Mouse (Mus musculus): ENCODE data around the gene Cd2ap. TPM values are rescaled to one million over a fixed set of nuclear protein-coding genes. Genes with fewer than 3 reads are reported as not detected.

The Cd2ap gene
- polyA plus RNA-seq (2014; fragmentation: Nextera tagmentation; extraction: Ambion mirVana) = 10.7 and 12.9 TPM in 2 replicates

GRCm38 (mm10) chr17:42876001-42876903, at the start of gene Cd2ap:
TSS of gene Cd2ap (minus strand) at chr17:42876665.
- peak; percentile 99 for DNase-seq (ENCODE audit: low spot score, missing footprints)
- Histone ChIP-seq H3K27ac (ENCODE audit: low read depth, low read length) (peak within 1 kb of the TSS; percentile 86), H3K27me3 (ENCODE audit: control insufficient read depth, insufficient read depth, low read length) (no peaks in the 10 kb centered on the region), H3K4me1 (ENCODE audit: control insufficient read depth, insufficient read depth, low read length) (peaks cover 3% of the 10 kb centered on the region; the same call in 1 of the 2 replicates), H3K9ac (ENCODE audit: low read length) (peak within 1 kb of the TSS; percentile 83), H3K9me3 (ENCODE audit: control insufficient read depth, low read length) (no peaks in the 10 kb centered on the region), H3K36me3 (ENCODE audit: control insufficient read depth, insufficient read depth, low read length) (no peaks in the 10 kb centered on the region), H3K4me3 (ENCODE audit: low read depth, low read length) (peak within 1 kb of the TSS; percentile 77), H3K4me2 (peak within 1 kb of the TSS; percentile 86)
- peak; percentile 97 for ATAC-seq (ENCODE audit: low FRiP score)
- WGBS = under 1% methylated on average over 78 of the region's 94 CpGs

- H3K4me1 ChIP-seq (ENCODE audit: control insufficient read depth, insufficient read depth, low read length) = no peaks in the 10 kb centered on the region
- no peak overlapping the region for H3K4me2 ChIP-seq
- no peaks in the 10 kb centered on the region for H3K9me3 ChIP-seq (ENCODE audit: control insufficient read depth, low read length)
- H3K27me3 ChIP-seq (ENCODE audit: control insufficient read depth, insufficient read depth, low read length) = no peaks in the 10 kb centered on the region
- no peak overlapping the region for H3K27ac ChIP-seq (ENCODE audit: low read depth, low read length)
- no peak for ATAC-seq (ENCODE audit: low FRiP score)
- no peak overlapping the region for H3K4me3 ChIP-seq (ENCODE audit: low read depth, low read length)
- DNase-seq (ENCODE audit: low spot score, missing footprints) = no peak
- H3K36me3 ChIP-seq (ENCODE audit: control insufficient read depth, insufficient read depth, low read length) = no peaks in the 10 kb centered on the region
- no peak overlapping the region for H3K9ac ChIP-seq (ENCODE audit: low read length)
- WGBS = 88% methylated on average over 5 of the region's 5 CpGs
Observed at GRCm38 (mm10) chr17:42924731-42925130, 48.3 kb upstream of the Cd2ap start.

- no peak for DNase-seq (ENCODE audit: low spot score, missing footprints)
- H3K27ac ChIP-seq (ENCODE audit: low read depth, low read length) = no peak overlapping the region
- H3K9me3 ChIP-seq (ENCODE audit: control insufficient read depth, low read length) = no peaks in the 10 kb centered on the region
- H3K9ac ChIP-seq (ENCODE audit: low read length) = no peak overlapping the region
- no peaks in the 10 kb centered on the region for H3K36me3 ChIP-seq (ENCODE audit: control insufficient read depth, insufficient read depth, low read length)
- WGBS = 92% methylated on average over 9 of the region's 9 CpGs
- no peaks in the 10 kb centered on the region for H3K27me3 ChIP-seq (ENCODE audit: control insufficient read depth, insufficient read depth, low read length)
- no peak overlapping the region for H3K4me2 ChIP-seq
- no peak overlapping the region for H3K4me3 ChIP-seq (ENCODE audit: low read depth, low read length)
- no peaks in the 10 kb centered on the region for H3K4me1 ChIP-seq (ENCODE audit: control insufficient read depth, insufficient read depth, low read length)
- no peak for ATAC-seq (ENCODE audit: low FRiP score)
Observed at GRCm38 (mm10) chr17:42918810-42919209, 42.3 kb upstream of the Cd2ap start.

GRCm38 (mm10) chr17:42914726-42915125, 38.3 kb upstream of the Cd2ap start:
- Histone ChIP-seq H3K9ac (ENCODE audit: low read length) (no peak overlapping the region), H3K4me3 (ENCODE audit: low read depth, low read length) (no peak overlapping the region), H3K36me3 (ENCODE audit: control insufficient read depth, insufficient read depth, low read length) (no peaks in the 10 kb centered on the region), H3K4me1 (ENCODE audit: control insufficient read depth, insufficient read depth, low read length) (no peaks in the 10 kb centered on the region), H3K9me3 (ENCODE audit: control insufficient read depth, low read length) (no peaks in the 10 kb centered on the region), H3K4me2 (no peak overlapping the region), H3K27me3 (ENCODE audit: control insufficient read depth, insufficient read depth, low read length) (no peaks in the 10 kb centered on the region), H3K27ac (ENCODE audit: low read depth, low read length) (no peak overlapping the region)
- no peak for DNase-seq (ENCODE audit: low spot score, missing footprints)
- no peak for ATAC-seq (ENCODE audit: low FRiP score)
- WGBS = 92% methylated on average over 7 of the region's 7 CpGs

- Histone ChIP-seq H3K9me3 (ENCODE audit: control insufficient read depth, low read length) (no peaks in the 10 kb centered on the region), H3K27me3 (ENCODE audit: control insufficient read depth, insufficient read depth, low read length) (no peaks in the 10 kb centered on the region), H3K4me3 (ENCODE audit: low read depth, low read length) (no peak overlapping the region), H3K4me1 (ENCODE audit: control insufficient read depth, insufficient read depth, low read length) (no peaks in the 10 kb centered on the region), H3K36me3 (ENCODE audit: control insufficient read depth, insufficient read depth, low read length) (no peaks in the 10 kb centered on the region), H3K27ac (ENCODE audit: low read depth, low read length) (no peak overlapping the region), H3K9ac (ENCODE audit: low read length) (no peak overlapping the region), H3K4me2 (no peak overlapping the region)
- no peak for ATAC-seq (ENCODE audit: low FRiP score)
- DNase-seq (ENCODE audit: low spot score, missing footprints) = no peak
- 82% methylated on average over 6 of the region's 6 CpGs for WGBS
Observed at GRCm38 (mm10) chr17:42912193-42912592, 35.7 kb upstream of the Cd2ap start.

- ATAC-seq (ENCODE audit: low FRiP score) = no peak
Observed at GRCm38 (mm10) chr17:42910476-42910875, 34.0 kb upstream of the Cd2ap start.

GRCm38 (mm10) chr17:42909376-42909775, 32.9 kb upstream of the Cd2ap start:
- H3K9ac ChIP-seq (ENCODE audit: low read length) = no peak overlapping the region
- no peak for ATAC-seq (ENCODE audit: low FRiP score)

More at GRCm38 (mm10) chr17:42910476-42910875, 34.0 kb upstream of the Cd2ap start:
- Histone ChIP-seq H3K27ac (ENCODE audit: low read depth, low read length) (no peak overlapping the region), H3K9ac (ENCODE audit: low read length) (no peak overlapping the region), H3K9me3 (ENCODE audit: control insufficient read depth, low read length) (no peaks in the 10 kb centered on the region), H3K4me2 (no peak overlapping the region), H3K4me3 (ENCODE audit: low read depth, low read length) (no peak overlapping the region), H3K4me1 (ENCODE audit: control insufficient read depth, insufficient read depth, low read length) (no peaks in the 10 kb centered on the region), H3K27me3 (ENCODE audit: control insufficient read depth, insufficient read depth, low read length) (no peaks in the 10 kb centered on the region), H3K36me3 (ENCODE audit: control insufficient read depth, insufficient read depth, low read length) (no peaks in the 10 kb centered on the region)
- DNase-seq (ENCODE audit: low spot score, missing footprints) = no peak
- WGBS = 82% methylated on average over 3 of the region's 3 CpGs

GRCm38 (mm10) chr17:42908744-42909370, 32.4 kb upstream of the Cd2ap start:
- H3K4me3 ChIP-seq (ENCODE audit: low read depth, low read length) = no peak overlapping the region
- WGBS = 73% methylated on average over 9 of the region's 9 CpGs
- no peaks in the 10 kb centered on the region for H3K4me1 ChIP-seq (ENCODE audit: control insufficient read depth, insufficient read depth, low read length)
- H3K4me2 ChIP-seq = no peak overlapping the region
- no peaks in the 10 kb centered on the region for H3K9me3 ChIP-seq (ENCODE audit: control insufficient read depth, low read length)
- H3K36me3 ChIP-seq (ENCODE audit: control insufficient read depth, insufficient read depth, low read length) = no peaks in the 10 kb centered on the region
- DNase-seq (ENCODE audit: low spot score, missing footprints) (no peak), ATAC-seq (ENCODE audit: low FRiP score) (no peak)
- H3K27me3 ChIP-seq (ENCODE audit: control insufficient read depth, insufficient read depth, low read length) = no peaks in the 10 kb centered on the region
- no peak overlapping the region for H3K27ac ChIP-seq (ENCODE audit: low read depth, low read length)
- no peak overlapping the region for H3K9ac ChIP-seq (ENCODE audit: low read length)

More at GRCm38 (mm10) chr17:42909376-42909775, 32.9 kb upstream of the Cd2ap start:
- no peak for DNase-seq (ENCODE audit: low spot score, missing footprints)
- H3K4me3 ChIP-seq (ENCODE audit: low read depth, low read length) = no peak overlapping the region
- no peaks in the 10 kb centered on the region for H3K27me3 ChIP-seq (ENCODE audit: control insufficient read depth, insufficient read depth, low read length)
- H3K27ac ChIP-seq (ENCODE audit: low read depth, low read length) = no peak overlapping the region
- no peaks in the 10 kb centered on the region for H3K36me3 ChIP-seq (ENCODE audit: control insufficient read depth, insufficient read depth, low read length)
- H3K9me3 ChIP-seq (ENCODE audit: control insufficient read depth, low read length) = no peaks in the 10 kb centered on the region
- 85% methylated on average over 9 of the region's 9 CpGs for WGBS
- H3K4me2 ChIP-seq = no peak overlapping the region
- H3K4me1 ChIP-seq (ENCODE audit: control insufficient read depth, insufficient read depth, low read length) = no peaks in the 10 kb centered on the region

- Histone ChIP-seq H3K9me3 (ENCODE audit: control insufficient read depth, low read length) (no peaks in the 10 kb centered on the region), H3K4me2 (no peak overlapping the region), H3K36me3 (ENCODE audit: control insufficient read depth, insufficient read depth, low read length) (no peaks in the 10 kb centered on the region), H3K4me1 (ENCODE audit: control insufficient read depth, insufficient read depth, low read length) (no peaks in the 10 kb centered on the region), H3K27ac (ENCODE audit: low read depth, low read length) (no peak overlapping the region), H3K27me3 (ENCODE audit: control insufficient read depth, insufficient read depth, low read length) (no peaks in the 10 kb centered on the region), H3K9ac (ENCODE audit: low read length) (no peak overlapping the region), H3K4me3 (ENCODE audit: low read depth, low read length) (no peak overlapping the region)
- ATAC-seq (ENCODE audit: low FRiP score) (no peak), DNase-seq (ENCODE audit: low spot score, missing footprints) (no peak)
- 83% methylated on average over 3 of the region's 3 CpGs for WGBS
Observed at GRCm38 (mm10) chr17:42908136-42908535, 31.7 kb upstream of the Cd2ap start.

Data from midbrain, embryonic 11.5 days (tissue).